Mouse (Mus musculus): ENCODE measurements around the gene Aff2.

Aff2 gene

GRCm38 (mm10) chrX:69801890-69802439 lies 441.9 kb downstream of the Aff2 start:
- DNase-seq: no peak

GRCm38 (mm10) chrX:69802481-69802880 lies 442.4 kb downstream of the Aff2 start:
- no peak for DNase-seq

GRCm38 (mm10) chrX:69811798-69812197 lies 451.7 kb downstream of the Aff2 start:
- DNase-seq: no peak

GRCm38 (mm10) chrX:69815054-69815453 lies 455.0 kb downstream of the Aff2 start:
- no peak for DNase-seq

GRCm38 (mm10) chrX:69817679-69818078 lies 457.6 kb downstream of the Aff2 start:
- DNase-seq: no peak

GRCm38 (mm10) chrX:69818188-69818587 lies 458.1 kb downstream of the Aff2 start:
- DNase-seq: no peak

- no peak for DNase-seq
Measured at GRCm38 (mm10) chrX:69867601-69868000, 507.5 kb downstream of the Aff2 start.

GRCm38 (mm10) chrX:69891713-69892112 lies 531.6 kb downstream of the Aff2 start:
- no peak for DNase-seq

All from kidney, postnatal 10 days (tissue).